Mouse (Mus musculus) MEL (cell line): ENCODE data around the gene Ptprn2.

Experiments
- CHD2 ChIP-seq: IDR thresholded peaks from 2 replicates; pipeline ENCODE4 v1.6.1; 2011; ENCODE audit warnings: low read length, improper control_type of control experiment
- CTCF ChIP-seq, 3 experiments: IDR thresholded peaks in 2 of 3; conservative IDR thresholded peaks in 1 of 3; 2 replicates each; pipeline ENCODE4 v1.5.1; 2011 to 2012; ENCODE audit warnings: low read length in 3 of 3, low read depth in 2 of 3, mild to moderate bottlenecking in 2 of 3, improper control_type of control experiment in 1 of 3, inconsistent platforms in 1 of 3, mixed read lengths in 1 of 3, moderate library complexity in 1 of 3; ENCODE audit not compliant: control insufficient read depth in 1 of 3, insufficient read depth in 1 of 3, poor library complexity in 1 of 3, severe bottlenecking in 1 of 3
- ELF1 ChIP-seq: IDR thresholded peaks from 2 replicates; pipeline ENCODE4 v1.6.1; 2014; ENCODE audit warnings: low read depth, mild to moderate bottlenecking, inconsistent platforms, low read length, improper control_type of control experiment, moderate library complexity
- EP300 ChIP-seq, 2 experiments: IDR thresholded peaks; 2 replicates each; pipeline ENCODE4 v1.6.1; 2011; ENCODE audit warnings: improper control_type of control experiment in 2 of 2, low read length in 2 of 2, low read depth in 1 of 2, mild to moderate bottlenecking in 1 of 2
- GATA1 ChIP-seq: IDR thresholded peaks from 2 replicates; pipeline ENCODE4 v1.6.1; 2011; ENCODE audit warnings: low read depth, low read length, improper control_type of control experiment
- JUND ChIP-seq: IDR thresholded peaks from 2 replicates; pipeline ENCODE4 v1.6.1; 2011; ENCODE audit warnings: low read depth, mild to moderate bottlenecking, improper control_type of control experiment, low read length
- MAFK ChIP-seq: IDR thresholded peaks from 2 replicates; pipeline ENCODE4 v1.6.1; 2011; ENCODE audit warnings: low read depth, mild to moderate bottlenecking, low read length, improper control_type of control experiment, borderline replicate concordance
- MXI1 ChIP-seq: IDR thresholded peaks from 2 replicates; pipeline ENCODE4 v1.6.1; 2011; ENCODE audit warnings: mild to moderate bottlenecking, low read depth, low read length, improper control_type of control experiment
- POLR2A ChIP-seq, 2 experiments: IDR thresholded peaks; 2 replicates each; pipeline ENCODE4 v1.6.1; 2011 to 2012; ENCODE audit warnings: low read length in 2 of 2, mild to moderate bottlenecking in 2 of 2, control low read depth in 1 of 2, improper control_type of control experiment in 1 of 2, low read depth in 1 of 2, moderate library complexity in 1 of 2; ENCODE audit not compliant: control insufficient read depth in 1 of 2, insufficient read depth in 1 of 2, poor library complexity in 1 of 2
- ZMIZ1 ChIP-seq: IDR thresholded peaks from 2 replicates; pipeline ENCODE4 v1.6.1; 2012; ENCODE audit warnings: low read depth, mild to moderate bottlenecking, inconsistent platforms, low read length, improper control_type of control experiment, moderate library complexity

GRCm38 (mm10) chr12:117269310-117269709, 783.8 kb downstream of the Ptprn2 start:
- no peak for TF ChIP-seq MAFK
- TF ChIP-seq JUND, result no peak
- no peak for TF ChIP-seq ELF1
- no peak for TF ChIP-seq EP300 (IDR thresholded peaks at IDR 0.05; ENCODE audit: low read depth in 1 of 2, low read length in 2 of 2)
- no peak for TF ChIP-seq CTCF (IDR thresholded peaks at IDR 0.05 in 2 of 3, conservative IDR thresholded peaks at IDR 0.05 in 1 of 3; ENCODE audit: control insufficient read depth in 1 of 3, insufficient read depth in 1 of 3, low read depth in 2 of 3, low read length in 3 of 3, poor library complexity in 1 of 3, severe bottlenecking in 1 of 3)
- no peak for TF ChIP-seq CHD2
- TF ChIP-seq MXI1, result no peak
- TF ChIP-seq POLR2A (IDR thresholded peaks at IDR 0.05; ENCODE audit: control insufficient read depth in 1 of 2, insufficient read depth in 1 of 2, low read depth in 1 of 2, low read length in 2 of 2, poor library complexity in 1 of 2), result no peak
- no peak for TF ChIP-seq GATA1
- TF ChIP-seq ZMIZ1, result no peak
